Mouse (Mus musculus) CH12.LX (cell line): ENCODE measurements at regions not wholly inside any gene's neighbourhood (a gene's known extent, or its start where the extent isn't known, plus 50 kb on each side); places are given as distances from the start of the nearest gene placed in this dataset.

Source experiments
- DNase-seq: peaks from one replicate; pipeline ENCODE4 v3.0.0-alpha.2; 2013; ENCODE audit errors: extremely low read depth
- H3K27ac ChIP-seq: 2 replicates; pipeline ENCODE4 v1.5.1; 2012; ENCODE audit warnings: low read depth, mild to moderate bottlenecking, control low read depth, moderate library complexity; ENCODE audit not compliant: insufficient read depth
- H3K27me3 ChIP-seq: replicated peaks from 2 replicates; pipeline ENCODE3; 2012; ENCODE audit warnings: inconsistent platforms
- H3K36me3 ChIP-seq, 2 experiments: replicated peaks in 1 of 2; 2 replicates each; pipeline versions ENCODE3 to v1.6.1; 2012; ENCODE audit warnings: inconsistent platforms in 1 of 2, low read length in 1 of 2, mild to moderate bottlenecking in 1 of 2, mixed read lengths in 1 of 2, moderate library complexity in 1 of 2; ENCODE audit not compliant: control insufficient read depth in 1 of 2, insufficient read depth in 1 of 2
- H3K4me1 ChIP-seq, 2 experiments: 2 replicates each; pipeline ENCODE4 v1.6.1; 2012; ENCODE audit warnings: inconsistent platforms in 1 of 2, moderate library complexity in 1 of 2; ENCODE audit not compliant: insufficient read depth in 2 of 2, control insufficient read depth in 1 of 2
- H3K4me2 ChIP-seq: 2 replicates; pipeline ENCODE4 v1.6.1; 2012; ENCODE audit warnings: low read depth, mild to moderate bottlenecking, control low read depth; ENCODE audit not compliant: poor library complexity, insufficient read depth, severe bottlenecking
- H3K4me3 ChIP-seq, 3 experiments: fragments of 150-350 bp in 1 of 3; sonication (generic) in 1 of 3; replicated peaks in 1 of 3; 2 replicates each; pipeline versions ENCODE3 to v1.5.1; 2011 to 2012; ENCODE audit warnings: low read depth in 2 of 3, low read length in 2 of 3, mild to moderate bottlenecking in 2 of 3, moderate library complexity in 2 of 3, control low read depth in 1 of 3, improper control_type of control experiment in 1 of 3, inconsistent platforms in 1 of 3, mixed read lengths in 1 of 3; ENCODE audit not compliant: poor library complexity in 1 of 3
- H3K79me2 ChIP-seq: replicated peaks from 2 replicates; pipeline ENCODE4 v1.6.1; 2012; ENCODE audit warnings: mild to moderate bottlenecking, moderate library complexity; ENCODE audit not compliant: control insufficient read depth, poor library complexity, insufficient read depth, severe bottlenecking; ENCODE audit errors: extremely low read depth
- H3K9ac ChIP-seq: 2 replicates; pipeline ENCODE4 v1.6.1; 2012; ENCODE audit warnings: low read depth, mild to moderate bottlenecking, control low read depth, moderate library complexity; ENCODE audit not compliant: insufficient read depth
- H3K9me3 ChIP-seq: replicated peaks from 2 replicates; pipeline ENCODE3; 2012; ENCODE audit warnings: low read length, inconsistent platforms, mixed read lengths
- BHLHE40 ChIP-seq: IDR thresholded peaks from 2 replicates; pipeline ENCODE4 v1.6.1; 2011; ENCODE audit warnings: mild to moderate bottlenecking, low read depth, low read length, improper control_type of control experiment
- CHD1 ChIP-seq: IDR thresholded peaks from 2 replicates; pipeline ENCODE4 v1.6.1; 2012; ENCODE audit warnings: low read depth, low read length, improper control_type of control experiment, inconsistent platforms
- CHD2 ChIP-seq: IDR thresholded peaks from 2 replicates; pipeline ENCODE4 v1.6.1; 2011; ENCODE audit warnings: low read length, improper control_type of control experiment
- E2F4 ChIP-seq: IDR thresholded peaks from 2 replicates; pipeline ENCODE4 v1.6.1; 2011; ENCODE audit warnings: low read depth, low read length, improper control_type of control experiment; ENCODE audit not compliant: insufficient replicate concordance
- ELF1 ChIP-seq: IDR thresholded peaks from 2 replicates; pipeline ENCODE4 v1.6.1; 2014; ENCODE audit warnings: low read depth, mild to moderate bottlenecking, inconsistent platforms, low read length, improper control_type of control experiment
- ETS1 ChIP-seq: conservative IDR thresholded peaks from 2 replicates; pipeline ENCODE4 v1.6.1; 2012; ENCODE audit warnings: low read depth, mild to moderate bottlenecking, inconsistent platforms, low read length, improper control_type of control experiment, moderate library complexity
- GABPA ChIP-seq: IDR thresholded peaks from 2 replicates; pipeline ENCODE4 v1.6.1; 2012; ENCODE audit warnings: low read depth, low read length, improper control_type of control experiment, inconsistent platforms; ENCODE audit not compliant: insufficient replicate concordance
- HCFC1 ChIP-seq: IDR thresholded peaks from 2 replicates; pipeline ENCODE4 v1.6.1; 2012; ENCODE audit warnings: low read depth, mild to moderate bottlenecking, inconsistent platforms, low read length, improper control_type of control experiment
- IRF4 ChIP-seq: IDR thresholded peaks from 2 replicates; pipeline ENCODE4 v1.6.1; 2014; ENCODE audit warnings: low read depth, mild to moderate bottlenecking, inconsistent platforms, low read length, improper control_type of control experiment
- JUND ChIP-seq: conservative IDR thresholded peaks from 2 replicates; pipeline ENCODE4 v1.6.1; 2011; ENCODE audit warnings: low read depth, low read length, improper control_type of control experiment
- KAT2A ChIP-seq: IDR thresholded peaks from 2 replicates; pipeline ENCODE4 v1.6.1; 2012; ENCODE audit warnings: low read length, improper control_type of control experiment, inconsistent platforms; ENCODE audit not compliant: insufficient replicate concordance
- MAFK ChIP-seq: IDR thresholded peaks from 2 replicates; pipeline ENCODE4 v1.6.1; 2011; ENCODE audit warnings: low read length, improper control_type of control experiment; ENCODE audit not compliant: insufficient replicate concordance
- MAX ChIP-seq: IDR thresholded peaks from 2 replicates; pipeline ENCODE4 v1.6.1; 2011; ENCODE audit warnings: low read length, improper control_type of control experiment
- MXI1 ChIP-seq: IDR thresholded peaks from 2 replicates; pipeline ENCODE4 v1.6.1; 2011; ENCODE audit warnings: mild to moderate bottlenecking, low read depth, low read length, improper control_type of control experiment
- NELFE ChIP-seq: IDR thresholded peaks from 2 replicates; pipeline ENCODE4 v1.6.1; 2011; ENCODE audit warnings: low read depth, low read length, improper control_type of control experiment
- RAD21 ChIP-seq: IDR thresholded peaks from 2 replicates; pipeline ENCODE4 v1.6.1; 2011; ENCODE audit warnings: low read depth, mild to moderate bottlenecking, low read length, improper control_type of control experiment, moderate library complexity
- RCOR1 ChIP-seq: conservative IDR thresholded peaks from 2 replicates; pipeline ENCODE4 v1.6.1; 2012; ENCODE audit warnings: low read depth, mild to moderate bottlenecking, inconsistent platforms, low read length, improper control_type of control experiment
- SIN3A ChIP-seq: IDR thresholded peaks from 2 replicates; pipeline ENCODE4 v1.6.1; 2012; ENCODE audit warnings: low read length, improper control_type of control experiment, inconsistent platforms
- TBP ChIP-seq: conservative IDR thresholded peaks from 2 replicates; pipeline ENCODE4 v1.6.1; 2011; ENCODE audit warnings: low read depth, low read length, improper control_type of control experiment
- TCF12 ChIP-seq: IDR thresholded peaks from 2 replicates; pipeline ENCODE4 v1.6.1; 2014; ENCODE audit warnings: low read depth, mild to moderate bottlenecking, inconsistent platforms, low read length, improper control_type of control experiment
- UBTF ChIP-seq: IDR thresholded peaks from 2 replicates; pipeline ENCODE4 v1.6.1; 2012; ENCODE audit warnings: low read depth, mild to moderate bottlenecking, inconsistent platforms, low read length, improper control_type of control experiment, moderate library complexity
- USF1 ChIP-seq: IDR thresholded peaks from 2 replicates; pipeline ENCODE4 v1.6.1; 2014; ENCODE audit warnings: low read depth, mild to moderate bottlenecking, inconsistent platforms, low read length, improper control_type of control experiment
- USF2 ChIP-seq: conservative IDR thresholded peaks from 2 replicates; pipeline ENCODE4 v1.6.1; 2011; ENCODE audit warnings: low read depth, low read length, improper control_type of control experiment
- ZC3H11A ChIP-seq: IDR thresholded peaks from 2 replicates; pipeline ENCODE4 v1.6.1; 2012; ENCODE audit warnings: low read depth, mild to moderate bottlenecking, inconsistent platforms, low read length, improper control_type of control experiment
- ZKSCAN1 ChIP-seq: IDR thresholded peaks from 2 replicates; pipeline ENCODE4 v1.6.1; 2012; ENCODE audit warnings: low read depth, inconsistent platforms, low read length, improper control_type of control experiment, borderline replicate concordance
- ZNF384 ChIP-seq: IDR thresholded peaks from 2 replicates; pipeline ENCODE4 v1.6.1; 2012; ENCODE audit warnings: low read depth, low read length, improper control_type of control experiment, inconsistent platforms
- dilution Hi-C: fragments of 300-500 bp; cut with MboI; formaldehyde crosslinking; loops from 2 replicates; pipeline ENCODE4 v1.14.3; 2020; ENCODE audit warnings: low sequenced_read_pairs; ENCODE audit not compliant: extremely low pct_unique_long_range_greater_than_20kb, extremely low pct_ligation_motif_present
- in situ Hi-C: fragments of 300-500 bp; cut with MboI; formaldehyde crosslinking; loops from 3 replicates; pipeline ENCODE4 v1.14.3; 2019; ENCODE audit warnings: low sequenced_read_pairs, low pct_ligation_motif_present, low pct_unique_long_range_greater_than_20kb, mixed read lengths

GRCm38 (mm10) chr10:16589399-16589798 is 1133.6 kb upstream of the Cited2 start (continued):
- no peak for TF ChIP-seq CHD2
- no peak for TF ChIP-seq MXI1
- peak; percentile 85 for TF ChIP-seq MAFK
- no peak for TF ChIP-seq GABPA

GRCm38 (mm10) chr10:16592870-16593269 is 1130.1 kb upstream of the Cited2 start:
- dilution Hi-C loops, result no loop called here
- no peak for DNase-seq
- no peak for TF ChIP-seq HCFC1
- TF ChIP-seq RCOR1, result no peak
- no peak for TF ChIP-seq TBP
- TF ChIP-seq USF2, result no peak
- no peak for TF ChIP-seq CHD1
- no peak for TF ChIP-seq KAT2A
- TF ChIP-seq RAD21, result no peak
- TF ChIP-seq MXI1, result no peak
- TF ChIP-seq GABPA, result no peak
- no peak for TF ChIP-seq ELF1
- TF ChIP-seq UBTF, result no peak
- TF ChIP-seq E2F4, result no peak
- no peak for TF ChIP-seq ETS1
- no peak for TF ChIP-seq MAX
- TF ChIP-seq, all 38 proteins: peak for 0
- no peaks in the 10 kb centered on the region for H3K27me3 ChIP-seq
- no peak overlapping the region for H3K4me3 ChIP-seq
- H3K4me1 ChIP-seq, result peaks cover 0 to 21% of the 10 kb centered on the region in 2 experiments; a peak in 3 of 4 replicates
- no peak overlapping the region for H3K27ac ChIP-seq
- no peaks in the 10 kb centered on the region for H3K36me3 ChIP-seq
- H3K9ac ChIP-seq, result no peak overlapping the region
- no peaks in the 10 kb centered on the region for H3K79me2 ChIP-seq
- in situ Hi-C loops, result no loop called here
- no peaks in the 10 kb centered on the region for H3K9me3 ChIP-seq
- no peak overlapping the region for H3K4me2 ChIP-seq

- dilution Hi-C loops (no loop called here), in situ Hi-C loops (no loop called here)
- Histone ChIP-seq H3K9ac (no peak overlapping the region), H3K4me2 (no peak overlapping the region), H3K36me3 (no peaks in the 10 kb centered on the region), H3K27me3 (no peaks in the 10 kb centered on the region), H3K79me2 (no peaks in the 10 kb centered on the region), H3K4me1 (0 out of 4 replicates have a peak, but pooled peaks cover 0 to 5% of the 10 kb centered on the region in 2 experiments), H3K9me3 (no peaks in the 10 kb centered on the region), H3K4me3 (no peak overlapping the region), H3K27ac (no peak overlapping the region)
- TF ChIP-seq RCOR1 (no peak), TBP (no peak), RAD21 (no peak), JUND (no peak), E2F4 (no peak), UBTF (no peak), MXI1 (no peak), ZC3H11A (no peak), SIN3A (no peak), HCFC1 (no peak), TCF12 (no peak), CHD2 (no peak), USF1 (no peak), ELF1 (no peak), IRF4 (no peak), ZKSCAN1 (no peak), ZNF384 (no peak), BHLHE40 (no peak), NELFE (no peak)
- no peak for DNase-seq
These were observed 1123.0 kb upstream of the Cited2 start for GRCm38 (mm10) chr10:16600041-16600440.
